Mouse (Mus musculus): ENCODE data around the gene Tesc. TPM values are rescaled to one million over a fixed set of nuclear protein-coding genes. Genes with fewer than 3 reads are reported as not detected.

Gene Tesc
- total RNA-seq (2021) = 100 to 1,000 TPM; 112 to 175 TPM
- long read RNA-seq, experiment 1, transcript Tesc-202 (8 exons, 981 nt) = minor isoform, 15 of 225 reads
- long read RNA-seq, experiment 1, transcript Tesc-201 (8 exons, 1,031 nt) = major isoform, 187 of 225 reads
- long read RNA-seq, experiment 1, transcript Tesc-203 (7 exons, 994 nt) = minor isoform, 12 of 225 reads
- long read RNA-seq, experiment 1, partial matches to known transcripts = 7 of 225 reads
- long read RNA-seq, experiment 1, other reads (novel, unspliced or antisense) = 4 of 225 reads
- long read RNA-seq, experiment 2, transcript Tesc-201 (8 exons, 1,031 nt) = major isoform, 104 of 129 reads
- long read RNA-seq, experiment 2, transcript Tesc-202 (8 exons, 981 nt) = minor isoform, 11 of 129 reads
- long read RNA-seq, experiment 2, partial matches to known transcripts = 5 of 129 reads
- long read RNA-seq, experiment 2, other reads (novel, unspliced or antisense) = 6 of 129 reads

DNA sequence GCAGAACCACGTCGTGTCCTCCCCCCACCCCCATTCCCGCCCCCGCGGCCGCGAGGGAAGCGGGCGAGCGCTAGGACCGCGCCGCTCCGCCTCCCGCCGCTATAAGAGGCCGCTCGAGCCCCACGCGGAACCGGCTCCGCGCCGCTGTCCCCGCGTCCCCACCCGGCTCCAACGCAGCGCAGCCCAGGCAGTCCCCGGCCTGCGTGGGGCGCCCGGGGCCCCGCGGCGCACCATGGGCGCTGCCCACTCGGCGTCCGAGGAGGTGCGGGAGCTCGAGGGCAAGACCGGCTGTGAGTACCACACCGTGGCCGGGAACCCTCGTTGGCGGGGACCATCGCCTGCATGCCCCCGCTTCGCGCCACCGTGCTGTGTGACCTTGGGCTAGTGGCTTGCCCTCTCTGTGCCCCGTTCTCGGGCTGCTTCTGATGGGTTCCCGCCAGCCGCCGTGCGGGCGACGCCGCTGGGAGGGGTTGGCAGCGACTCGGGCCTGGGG, at the start of gene Tesc:
Tesc (plus strand) TSS at position 46 of the 493 bp plus-strand sequence.
- peak; percentile 71 for DNase-seq

DNA sequence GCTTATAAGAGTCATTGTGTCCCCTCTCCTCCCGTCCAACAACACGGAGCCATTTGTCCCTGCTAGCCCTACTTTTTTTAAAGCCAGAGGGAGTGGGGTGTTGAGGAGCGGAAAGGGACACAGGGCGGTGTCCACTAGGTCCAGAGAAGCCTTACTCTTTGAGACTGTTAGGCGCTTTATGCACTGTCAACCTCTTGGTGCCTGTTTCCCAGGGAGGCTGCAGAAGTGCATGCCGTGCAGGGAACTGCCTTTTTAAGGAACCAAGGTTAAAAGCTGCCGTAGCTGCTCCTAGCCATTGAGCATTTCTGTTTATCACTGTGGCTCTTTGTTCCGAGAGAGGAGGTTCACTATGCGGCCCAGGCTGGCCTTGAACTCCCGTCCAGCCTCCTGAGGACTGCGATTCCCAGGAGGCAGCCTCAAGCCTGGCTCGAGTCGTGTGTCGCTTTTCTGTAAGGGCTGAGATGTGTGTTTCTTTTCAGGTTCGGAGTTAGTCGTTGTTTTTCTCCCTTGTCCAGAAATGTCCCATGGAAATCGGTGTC, 49.3 kb upstream of the Tesc start:
- DNase-seq = peak; percentile 58 to 60

DNA sequence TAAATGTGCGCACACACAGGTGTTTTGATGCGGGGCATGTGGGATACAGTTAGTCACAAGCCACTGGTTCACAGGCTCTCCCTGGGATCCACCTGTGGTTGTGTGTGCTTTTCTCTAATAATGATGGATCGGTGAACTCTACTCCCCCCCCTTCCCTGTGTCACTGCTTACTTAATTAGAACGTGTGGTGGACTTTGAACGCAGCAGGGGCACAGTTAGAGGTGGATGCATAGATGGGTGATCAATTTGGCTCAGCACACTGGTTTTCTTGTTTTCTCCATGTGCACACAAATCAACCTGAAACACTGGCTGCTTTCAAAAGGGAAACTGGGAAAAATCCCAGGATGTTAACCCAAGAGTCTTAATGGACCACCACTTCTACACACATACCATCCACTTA, 48.5 kb upstream of the Tesc start:
- no peak for DNase-seq

DNA sequence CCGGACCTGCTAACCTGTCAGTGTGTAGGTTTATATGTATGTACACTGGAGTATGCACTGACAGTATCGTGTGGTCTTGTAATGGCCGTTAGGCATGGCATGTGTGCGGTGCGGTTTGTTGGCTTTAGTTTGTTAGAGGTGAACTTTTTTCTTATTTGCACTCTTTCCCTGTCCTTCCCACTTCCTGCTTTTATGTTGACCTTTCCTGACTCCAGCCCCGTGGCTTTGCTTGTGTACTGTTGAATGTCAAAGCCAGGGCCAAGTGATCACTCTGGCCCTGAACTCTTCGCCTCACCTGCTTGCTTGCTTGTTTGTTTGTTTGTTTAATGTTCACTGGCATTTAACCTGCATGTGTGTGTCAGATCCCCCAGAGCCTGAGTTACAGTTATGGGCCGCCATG, 46.6 kb upstream of the Tesc start:
- DNase-seq = no peak

DNA sequence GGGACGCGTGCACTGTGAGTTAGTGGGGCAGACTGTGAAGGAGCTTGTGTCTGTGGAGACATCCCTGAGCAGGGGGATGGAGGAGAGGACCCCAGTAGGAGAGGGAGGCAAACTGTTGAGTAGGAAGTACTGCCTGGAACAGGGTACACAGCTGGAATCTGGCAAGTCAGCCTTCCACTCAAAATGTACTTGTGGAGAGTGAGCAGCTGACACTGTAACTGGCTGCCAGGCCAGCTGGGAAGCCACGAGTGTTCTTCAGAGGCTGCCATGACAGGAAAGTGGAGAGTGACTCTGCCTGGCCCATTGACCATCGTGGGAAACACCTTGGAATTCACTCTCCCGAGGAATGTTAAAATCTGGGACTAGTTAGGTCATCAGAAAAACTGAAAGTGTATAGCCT, 45.6 kb upstream of the Tesc start:
- DNase-seq = no peak

DNA sequence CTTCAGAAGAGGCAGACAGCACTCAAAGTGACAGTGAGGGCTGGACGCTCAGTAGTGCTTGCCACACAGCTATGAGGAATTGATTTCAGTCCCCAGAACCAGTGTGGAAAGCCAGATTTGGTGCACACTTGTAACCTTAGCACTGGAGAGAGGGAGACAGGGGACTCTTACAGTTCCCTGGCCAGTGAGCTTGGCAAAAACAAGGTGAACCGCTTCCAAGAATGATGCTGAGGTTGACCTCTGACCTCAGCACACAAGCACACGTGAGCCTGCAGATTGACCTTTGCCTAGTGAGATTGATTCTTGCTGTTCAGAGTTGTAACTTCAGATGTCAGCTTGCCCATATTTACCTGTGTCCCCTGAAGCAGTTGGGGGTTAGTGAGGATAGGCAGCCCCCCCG, 41.2 kb upstream of the Tesc start:
- no peak for DNase-seq

DNA sequence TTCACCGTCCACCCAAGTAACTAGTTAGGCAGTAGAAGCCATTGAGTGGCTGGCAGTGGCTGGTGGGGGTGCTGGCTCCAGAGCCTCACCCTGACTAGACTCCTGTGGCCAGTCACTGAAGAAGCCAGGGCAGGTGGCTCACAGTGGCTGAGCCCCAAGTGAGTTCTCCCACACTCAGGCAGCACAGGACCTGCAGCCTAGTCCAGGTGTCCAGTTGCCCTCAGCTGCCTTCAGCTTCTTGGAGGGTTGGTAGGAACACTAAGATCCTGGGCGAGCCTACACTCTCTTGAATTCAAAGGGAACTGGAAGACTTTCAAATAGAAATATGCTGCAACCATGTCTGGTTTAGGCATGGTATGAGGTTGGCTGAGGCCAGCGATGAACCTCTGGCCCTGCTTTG, 39.7 kb upstream of the Tesc start:
- DNase-seq = no peak

DNA sequence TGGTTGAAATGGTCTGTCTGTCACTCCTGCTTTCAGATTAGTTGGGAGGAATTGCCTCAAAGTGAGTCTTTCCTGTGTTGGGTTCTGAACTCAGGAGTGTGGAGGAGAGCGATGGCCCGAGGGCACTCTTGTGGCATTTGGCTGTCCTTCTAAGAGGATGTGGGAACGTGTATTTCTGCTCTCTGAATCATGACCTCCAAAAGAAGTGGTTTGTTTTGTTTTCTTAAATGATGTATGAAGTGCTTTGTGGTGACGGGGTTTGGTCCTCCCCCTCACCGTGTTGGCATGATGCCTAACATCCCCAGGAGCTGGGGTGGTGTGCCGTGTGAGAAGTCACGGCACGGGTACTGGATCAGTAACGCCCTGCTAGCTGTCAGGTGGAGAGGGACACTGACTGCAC, 39.2 kb upstream of the Tesc start:
- DNase-seq = peak in 1 of 2 experiments; percentile 41

DNA sequence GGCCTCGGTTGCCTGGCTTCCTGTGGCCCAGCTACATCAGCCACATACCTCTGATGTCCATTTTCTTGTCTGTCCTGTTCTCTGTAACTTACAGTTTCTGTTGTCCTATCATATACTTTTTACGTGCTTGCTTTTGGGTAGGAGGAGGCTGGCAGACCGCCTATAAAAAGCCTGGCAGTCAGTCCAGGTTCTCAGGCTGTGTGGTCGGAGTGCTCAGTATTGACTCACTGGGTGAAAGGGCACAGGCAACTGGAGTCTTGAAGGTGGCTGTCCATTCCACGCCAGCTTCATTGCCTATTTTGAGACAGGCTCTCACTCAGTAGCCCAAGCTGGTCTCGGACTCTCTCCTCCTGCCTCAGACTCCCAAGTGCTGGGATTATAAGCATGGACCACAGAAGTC, 37.8 kb upstream of the Tesc start:
- peak; percentile 64 to 75 for DNase-seq

DNA sequence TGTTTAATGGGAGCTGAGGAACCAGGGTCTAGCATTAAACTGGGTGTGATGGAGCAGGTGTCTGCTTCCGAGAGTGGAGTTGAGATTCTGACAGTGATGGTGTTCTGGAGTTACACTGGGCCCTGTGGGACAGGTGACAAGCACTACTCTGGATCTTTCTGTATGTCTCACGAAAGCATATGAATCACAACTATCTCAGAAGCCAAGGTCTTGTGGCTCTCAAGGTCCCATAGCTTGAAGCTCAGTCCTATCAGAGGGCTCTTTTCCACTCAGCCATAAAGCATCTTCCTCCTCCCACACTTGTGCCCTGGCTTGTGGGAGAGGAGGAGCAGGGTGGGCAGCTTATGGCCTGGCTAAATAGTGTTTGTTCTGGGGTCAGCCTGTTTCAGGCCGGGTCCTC, 36.6 kb upstream of the Tesc start:
- DNase-seq = peak in 1 of 2 experiments; percentile 22

DNA sequence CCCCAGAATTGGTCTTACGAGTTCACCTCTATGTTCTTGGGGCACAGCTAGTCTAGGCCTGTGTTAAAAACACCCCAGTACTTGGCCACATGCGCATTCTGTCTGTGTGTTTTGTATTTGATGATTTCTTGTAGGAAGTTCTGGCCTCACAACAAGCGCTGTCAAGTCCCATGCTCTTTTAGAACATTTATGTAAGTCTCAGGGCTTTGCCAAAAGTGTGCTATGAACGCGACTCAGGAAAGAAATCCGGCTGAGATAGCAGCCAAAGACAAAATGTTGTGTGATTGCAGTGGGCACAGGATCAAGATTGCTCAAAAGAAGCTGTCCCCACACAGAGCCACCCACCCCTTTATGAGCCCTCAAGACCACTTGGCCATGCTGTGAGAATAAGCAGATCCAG, 34.0 kb upstream of the Tesc start:
- no peak for DNase-seq

DNA sequence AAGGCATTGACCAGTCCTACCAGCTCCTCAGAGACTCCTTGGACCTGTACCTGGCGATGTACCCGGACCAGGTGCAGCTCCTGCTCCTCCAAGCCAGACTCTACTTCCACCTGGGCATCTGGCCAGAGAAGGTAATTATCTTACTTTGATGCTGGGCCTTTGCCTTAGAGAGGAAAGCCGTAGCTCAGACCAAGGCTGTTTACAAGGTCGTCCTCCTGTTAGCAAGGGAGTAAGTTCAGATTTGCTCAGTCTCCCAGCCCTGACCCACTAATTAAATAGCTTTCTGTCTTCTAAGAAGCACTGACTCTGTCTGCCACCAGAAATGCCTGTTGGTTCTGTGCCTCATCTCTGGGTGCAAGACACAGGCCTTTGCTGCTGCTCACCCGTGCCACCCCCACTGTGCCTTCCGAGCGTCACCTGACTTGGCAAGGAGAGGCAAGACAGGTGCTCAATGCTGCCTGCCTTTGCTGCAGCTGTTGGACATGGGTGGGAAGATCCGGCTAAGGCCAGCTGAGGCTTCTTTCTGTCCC, 32.1 kb upstream of the Tesc start:
- DNase-seq = peak; percentile 44 to 51

DNA sequence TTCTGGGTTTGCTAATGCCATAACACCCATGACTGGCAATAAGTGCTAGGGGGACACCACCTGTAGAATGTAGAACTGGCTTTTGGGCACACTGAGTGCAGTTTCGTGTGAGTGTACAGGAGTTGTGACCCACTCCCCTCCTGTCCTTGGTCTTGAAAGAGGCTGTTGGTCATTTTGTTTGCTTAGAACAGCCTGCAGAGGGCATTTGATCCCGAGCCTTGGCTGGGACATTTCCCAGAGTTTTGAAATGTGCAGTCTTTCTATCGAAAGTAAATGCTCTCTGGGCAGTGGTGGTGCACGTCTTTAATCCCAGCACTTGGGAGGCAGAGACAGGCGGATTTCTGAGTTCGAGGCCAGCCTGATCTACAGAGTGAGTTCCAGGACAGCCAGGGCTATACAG, 31.6 kb upstream of the Tesc start:
- DNase-seq = peak; percentile 34 to 38

DNA sequence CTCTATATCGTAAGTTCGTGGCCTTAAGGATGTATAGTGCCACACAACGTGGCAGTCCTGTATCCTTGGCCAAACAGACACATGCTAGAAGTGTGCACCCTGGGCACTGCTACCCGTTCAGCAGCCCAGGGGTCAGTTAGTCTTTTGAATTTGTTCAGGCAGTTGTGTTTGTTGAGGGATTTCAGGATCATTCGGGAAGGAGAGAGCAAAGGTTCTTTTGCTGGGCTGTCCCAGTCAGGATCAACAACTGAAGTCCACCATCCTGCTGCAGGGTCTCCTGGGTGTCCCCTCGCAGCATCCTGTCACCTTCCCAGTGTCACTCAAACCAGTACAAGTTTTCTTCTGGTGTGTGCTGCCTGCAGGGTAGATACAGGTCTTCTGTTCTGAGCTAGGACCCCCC, 31.0 kb upstream of the Tesc start:
- no peak for DNase-seq

DNA sequence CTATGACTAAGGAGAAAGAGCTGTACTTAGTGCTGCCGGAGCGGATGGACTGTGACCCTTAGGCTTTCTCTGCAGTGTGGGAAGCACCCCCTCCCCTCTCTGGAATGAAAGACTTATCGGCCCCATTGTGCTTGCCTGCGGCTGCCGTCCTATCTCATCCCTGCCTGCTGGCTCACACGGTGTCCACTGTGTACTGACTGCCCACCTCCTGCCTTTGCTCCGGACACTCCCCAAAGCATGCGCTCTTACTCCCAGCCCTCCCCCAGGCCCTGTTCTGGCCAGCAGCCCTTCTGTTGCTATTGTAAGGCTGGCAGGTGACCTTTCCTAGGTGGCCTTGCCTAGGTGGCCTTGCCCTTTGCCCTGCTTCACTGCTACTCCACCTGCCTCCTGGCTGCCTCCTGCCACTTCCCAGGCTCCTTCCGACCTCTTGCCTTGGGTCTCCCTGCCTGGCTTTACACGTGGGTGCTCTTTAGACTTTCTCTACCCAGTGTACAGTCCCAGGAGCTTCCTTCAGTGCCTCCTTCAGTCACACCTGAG, 30.0 kb upstream of the Tesc start:
- no peak for DNase-seq

DNA sequence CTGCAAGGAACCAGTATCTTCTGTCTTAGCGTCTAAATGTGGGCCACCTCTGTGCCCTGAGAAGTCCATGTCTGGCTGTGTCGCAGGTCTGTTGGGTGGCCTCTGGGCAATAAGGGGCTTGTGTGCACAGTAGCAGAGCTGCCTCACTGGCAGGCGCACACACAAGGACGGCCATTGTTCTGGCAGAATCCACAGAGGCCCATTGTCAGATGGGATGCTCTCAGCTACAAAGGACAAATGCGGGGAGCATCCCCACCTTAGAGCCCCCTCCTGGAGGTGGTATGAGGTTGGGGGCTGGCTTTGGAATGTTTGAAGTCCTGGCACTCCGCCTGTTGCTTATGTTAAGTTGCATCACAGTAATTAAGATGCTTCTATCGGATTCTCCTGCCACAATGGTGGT, 28.5 kb upstream of the Tesc start:
- DNase-seq = no peak

DNA sequence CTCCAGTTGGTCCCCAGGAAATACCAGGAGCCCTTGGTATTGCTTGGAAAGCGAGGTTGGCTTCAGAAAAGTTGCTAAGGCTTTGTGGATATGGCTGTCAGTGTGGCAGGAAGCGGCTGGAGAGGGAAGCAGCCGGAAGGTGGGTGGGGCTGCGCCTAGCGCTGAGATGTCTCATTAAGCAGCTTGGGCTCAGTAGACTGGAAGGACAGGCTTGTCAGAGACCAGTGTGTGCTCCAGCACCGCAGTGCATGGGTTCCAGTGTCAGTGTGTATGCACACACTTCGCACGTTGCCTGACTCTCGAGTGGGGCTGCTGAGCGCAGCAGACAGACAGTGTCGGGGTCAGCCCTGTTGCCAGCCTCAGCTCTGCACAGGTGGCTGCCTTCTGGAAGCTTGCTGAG, 28.0 kb upstream of the Tesc start:
- no peak for DNase-seq

DNA sequence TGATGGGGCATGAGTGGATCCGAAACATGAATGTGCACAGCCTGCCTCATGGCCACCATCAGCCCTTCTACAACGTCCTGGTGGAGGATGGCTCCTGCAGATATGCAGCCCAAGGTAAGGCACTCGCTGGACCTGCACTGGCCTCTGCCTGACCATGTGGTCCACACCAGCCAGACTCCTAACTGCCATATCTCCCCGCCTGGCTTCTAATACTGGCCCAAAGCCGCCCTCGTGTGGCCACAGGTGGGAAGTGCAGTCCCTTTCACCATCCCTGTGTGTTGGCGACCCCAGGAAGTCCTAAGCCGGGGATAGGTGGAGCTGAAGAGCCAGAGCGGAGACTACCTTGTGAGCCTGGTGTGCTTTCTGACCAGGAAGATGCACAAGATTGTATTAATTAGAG, 25.5 kb upstream of the Tesc start:
- peak; percentile 72 to 75 for DNase-seq

DNA sequence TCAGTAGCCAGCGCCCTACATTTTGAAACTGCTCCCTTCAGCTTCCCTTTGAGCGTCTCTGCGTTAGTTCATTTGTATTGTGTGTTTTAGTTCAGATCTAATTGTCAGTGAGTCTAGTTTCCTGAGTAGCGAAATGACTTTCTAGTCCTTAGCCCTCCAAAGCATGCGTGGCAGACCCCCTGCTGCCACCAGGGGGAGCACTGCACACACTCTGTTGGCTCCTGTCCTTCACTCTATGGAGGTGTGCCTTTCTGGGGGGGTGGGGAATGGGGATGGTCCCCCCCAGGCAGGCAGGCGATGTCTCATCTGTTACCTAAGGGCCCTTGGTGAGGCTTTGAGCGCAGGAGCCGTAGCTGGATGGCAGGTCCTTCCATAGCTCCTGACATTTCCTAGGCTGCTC, 22.9 kb upstream of the Tesc start:
- DNase-seq = peak; percentile 72 to 86

DNA sequence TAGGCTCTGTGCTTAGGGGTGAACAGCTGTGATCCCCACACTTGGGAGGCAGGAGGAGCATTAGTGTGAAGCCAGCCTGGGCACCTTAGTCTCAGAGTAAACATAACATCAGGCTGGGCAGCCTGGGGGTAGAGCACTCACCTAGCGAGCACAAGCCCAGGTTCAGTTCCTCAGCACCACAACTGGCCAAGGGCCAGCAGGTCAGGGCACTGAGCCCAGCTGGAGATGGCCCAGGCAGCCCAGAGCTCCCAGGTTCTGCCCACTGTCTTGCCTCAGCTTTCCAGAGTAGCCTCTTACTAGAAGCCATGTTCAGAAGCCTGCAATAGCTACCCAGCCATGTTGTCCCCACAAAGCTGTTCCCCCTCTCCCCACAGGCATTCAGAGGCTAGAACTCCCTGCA, 21.8 kb upstream of the Tesc start:
- peak in 1 of 2 experiments; percentile 59 for DNase-seq

DNA sequence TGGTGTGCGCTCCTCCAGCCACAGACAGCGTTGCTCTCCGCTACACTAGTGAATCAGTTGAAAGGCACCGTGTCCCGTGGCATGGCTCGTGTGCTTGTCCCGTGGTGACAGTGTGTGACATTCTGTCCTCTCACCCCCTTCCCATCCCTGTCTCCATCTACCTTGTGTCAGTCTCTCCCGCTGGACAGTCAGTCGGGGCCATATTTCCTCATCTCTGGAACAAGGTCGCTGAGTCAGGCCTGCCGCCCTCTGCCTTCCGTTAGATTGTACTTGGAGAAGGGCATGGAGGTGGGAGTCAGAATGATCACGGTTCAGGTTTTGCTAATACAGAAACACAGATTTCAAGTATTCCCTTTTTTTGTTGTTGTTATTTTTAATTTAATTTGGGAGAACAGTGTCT, 19.2 kb upstream of the Tesc start:
- peak; percentile 72 to 80 for DNase-seq

DNA sequence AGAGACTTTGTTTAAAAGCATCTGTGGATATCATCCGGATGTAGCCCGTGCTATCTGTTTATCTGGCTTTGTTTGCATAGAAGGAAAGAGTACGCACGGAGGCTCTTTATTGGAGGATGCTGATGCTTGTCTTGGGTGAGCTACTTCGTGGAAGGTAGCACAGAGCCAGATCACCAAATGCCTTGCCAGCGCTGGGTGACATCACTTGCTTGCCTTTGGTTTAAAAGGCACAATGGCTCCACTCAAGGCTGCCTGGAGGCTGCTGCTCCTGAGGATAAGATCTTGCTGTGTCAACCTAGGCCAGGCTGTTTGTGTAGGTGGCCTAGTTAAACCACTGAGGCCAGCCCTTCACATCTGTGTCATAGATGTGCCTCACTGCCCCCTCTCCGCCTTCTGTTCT, 16.7 kb upstream of the Tesc start:
- DNase-seq = no peak

DNA sequence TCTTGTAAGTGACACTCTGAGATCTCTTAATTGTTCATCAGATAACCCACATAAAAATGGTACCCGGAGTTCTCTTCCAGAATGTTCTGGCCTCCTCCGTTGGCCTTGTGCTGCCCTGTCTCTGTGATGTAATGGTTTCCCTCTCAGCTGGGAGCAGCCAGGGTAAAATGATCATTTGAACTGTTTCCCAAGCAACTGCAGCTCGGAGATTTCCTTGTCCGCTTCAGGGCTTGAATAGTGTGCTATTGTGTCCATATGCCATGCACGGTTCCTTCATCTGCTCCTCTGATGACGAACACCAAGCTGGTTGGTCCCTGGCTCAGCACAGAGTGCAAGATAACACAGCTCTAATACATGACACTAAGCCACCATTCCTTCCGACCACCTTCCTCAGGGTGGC, 15.7 kb upstream of the Tesc start:
- DNase-seq = no peak
